Mouse (Mus musculus): Measurements from ENCODE around the gene Daam1.

Daam1 gene

GRCm38 (mm10) chr12:71898231-71898630, 67.4 kb downstream of the Daam1 start:
- DNase-seq (ENCODE audit: low read depth in 1 of 2, low spot score in 2 of 2) = no peak

GRCm38 (mm10) chr12:71898666-71899520, 68.0 kb downstream of the Daam1 start:
- DNase-seq (ENCODE audit: low read depth in 1 of 2, low spot score in 2 of 2) = no peak

- DNase-seq (ENCODE audit: low read depth in 1 of 2, low spot score in 2 of 2) = no peak
These were observed 68.7 kb downstream of the Daam1 start for GRCm38 (mm10) chr12:71899566-71899965.

GRCm38 (mm10) chr12:71901211-71901610, 70.3 kb downstream of the Daam1 start:
- no peak for DNase-seq (ENCODE audit: low read depth in 1 of 2, low spot score in 2 of 2)

GRCm38 (mm10) chr12:71901859-71902258, 71.0 kb downstream of the Daam1 start:
- DNase-seq (ENCODE audit: low read depth in 1 of 2, low spot score in 2 of 2) = no peak

- no peak for DNase-seq (ENCODE audit: low read depth in 1 of 2, low spot score in 2 of 2)
These were observed 71.4 kb downstream of the Daam1 start for GRCm38 (mm10) chr12:71902317-71902716.

- DNase-seq (ENCODE audit: low read depth in 1 of 2, low spot score in 2 of 2) = no peak
These were observed 72.3 kb downstream of the Daam1 start for GRCm38 (mm10) chr12:71903218-71903617.

- DNase-seq (ENCODE audit: low read depth in 1 of 2, low spot score in 2 of 2) = no peak
These were observed 73.4 kb downstream of the Daam1 start for GRCm38 (mm10) chr12:71904310-71904709.

GRCm38 (mm10) chr12:71904926-71905325, 74.0 kb downstream of the Daam1 start:
- no peak for DNase-seq (ENCODE audit: low read depth in 1 of 2, low spot score in 2 of 2)

- no peak for DNase-seq (ENCODE audit: low read depth in 1 of 2, low spot score in 2 of 2)
These were observed 74.9 kb downstream of the Daam1 start for GRCm38 (mm10) chr12:71905640-71906320.

- DNase-seq (ENCODE audit: low read depth in 1 of 2, low spot score in 2 of 2) = no peak
These were observed 75.8 kb downstream of the Daam1 start for GRCm38 (mm10) chr12:71906582-71907267.

- no peak for DNase-seq (ENCODE audit: low read depth in 1 of 2, low spot score in 2 of 2)
These were observed 78.1 kb downstream of the Daam1 start for GRCm38 (mm10) chr12:71908984-71909383.

GRCm38 (mm10) chr12:71910246-71910645, 79.4 kb downstream of the Daam1 start:
- DNase-seq (ENCODE audit: low read depth in 1 of 2, low spot score in 2 of 2) = no peak

GRCm38 (mm10) chr12:71912262-71912661, 81.4 kb downstream of the Daam1 start:
- no peak for DNase-seq (ENCODE audit: low read depth in 1 of 2, low spot score in 2 of 2)

- no peak for DNase-seq (ENCODE audit: low read depth in 1 of 2, low spot score in 2 of 2)
These were observed 88.3 kb downstream of the Daam1 start for GRCm38 (mm10) chr12:71919156-71919555.

GRCm38 (mm10) chr12:71919962-71920361, 89.1 kb downstream of the Daam1 start:
- no peak for DNase-seq (ENCODE audit: low read depth in 1 of 2, low spot score in 2 of 2)

- DNase-seq (ENCODE audit: low read depth in 1 of 2, low spot score in 2 of 2) = no peak
These were observed 92.0 kb downstream of the Daam1 start for GRCm38 (mm10) chr12:71922827-71923381.

GRCm38 (mm10) chr12:71924978-71925529, 94.2 kb downstream of the Daam1 start:
- no peak for DNase-seq (ENCODE audit: low read depth in 1 of 2, low spot score in 2 of 2)

GRCm38 (mm10) chr12:71925990-71926700, 95.3 kb downstream of the Daam1 start:
- no peak for DNase-seq (ENCODE audit: low read depth in 1 of 2, low spot score in 2 of 2)

GRCm38 (mm10) chr12:71928092-71928491, 97.2 kb downstream of the Daam1 start:
- no peak for DNase-seq (ENCODE audit: low read depth in 1 of 2, low spot score in 2 of 2)

GRCm38 (mm10) chr12:71929876-71930275, 99.0 kb downstream of the Daam1 start:
- DNase-seq (ENCODE audit: low read depth in 1 of 2, low spot score in 2 of 2) = no peak

Data from monocyte, adult 2 months (primary cell).